Mouse (Mus musculus) urinary bladder, postnatal 36 days (tissue): ENCODE results near the gene Sult6b2.

Experiments
- DNase-seq, 2 experiments: peaks; one replicate each; pipeline ENCODE4 v3.0.0; 2022; ENCODE audit warnings: low spot score in 2 of 2, mixed read lengths in 1 of 2

Sult6b2 gene

GRCm38 (mm10) chr6:142779045-142779811 is 25.1 kb downstream of the Sult6b2 start:
- DNase-seq, result no peak

GRCm38 (mm10) chr6:142776935-142777334 is 27.4 kb downstream of the Sult6b2 start:
- no peak for DNase-seq

- DNase-seq, result no peak
These were observed 30.7 kb downstream of the Sult6b2 start for GRCm38 (mm10) chr6:142773566-142773965.

DNA sequence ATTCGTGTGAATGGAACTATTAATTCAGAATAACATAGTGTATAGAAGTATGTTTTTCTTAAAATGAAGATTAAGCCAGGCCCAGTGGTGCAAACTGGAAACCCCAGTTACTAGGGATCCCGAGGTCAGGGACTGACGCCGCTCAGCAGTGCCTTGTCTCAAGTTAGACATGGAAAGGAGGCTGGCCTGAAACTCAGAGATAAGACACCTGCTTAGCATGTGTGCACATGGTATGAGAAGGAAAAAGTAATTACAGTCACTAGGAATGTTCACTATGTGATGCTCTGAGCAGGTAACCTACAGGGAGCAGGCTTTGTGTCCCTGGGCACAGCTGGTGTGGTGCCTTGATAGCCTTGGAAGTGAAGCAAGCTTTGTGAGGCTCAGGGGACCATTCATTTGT is 32.7 kb downstream of the Sult6b2 start:
- DNase-seq, result no peak

DNA sequence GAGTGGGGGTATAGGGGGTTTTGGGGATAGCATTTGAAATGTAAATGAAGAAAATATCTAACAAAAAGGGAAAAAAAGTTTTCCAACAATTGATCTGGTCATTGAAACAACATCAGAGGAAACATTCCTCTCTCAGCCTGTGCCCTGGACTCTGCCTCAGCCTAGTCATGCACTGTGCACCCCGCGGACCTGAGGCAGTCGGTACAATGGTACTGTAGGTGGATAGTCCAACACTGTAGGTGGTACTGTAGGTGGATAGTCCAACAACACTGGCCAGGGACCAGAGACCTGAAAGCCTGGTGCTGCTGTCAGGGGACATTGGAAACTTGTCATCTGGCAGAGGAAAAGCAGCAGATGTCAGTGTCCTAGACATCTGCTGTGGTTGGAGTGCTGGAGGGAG is 34.4 kb downstream of the Sult6b2 start:
- no peak for DNase-seq

DNA sequence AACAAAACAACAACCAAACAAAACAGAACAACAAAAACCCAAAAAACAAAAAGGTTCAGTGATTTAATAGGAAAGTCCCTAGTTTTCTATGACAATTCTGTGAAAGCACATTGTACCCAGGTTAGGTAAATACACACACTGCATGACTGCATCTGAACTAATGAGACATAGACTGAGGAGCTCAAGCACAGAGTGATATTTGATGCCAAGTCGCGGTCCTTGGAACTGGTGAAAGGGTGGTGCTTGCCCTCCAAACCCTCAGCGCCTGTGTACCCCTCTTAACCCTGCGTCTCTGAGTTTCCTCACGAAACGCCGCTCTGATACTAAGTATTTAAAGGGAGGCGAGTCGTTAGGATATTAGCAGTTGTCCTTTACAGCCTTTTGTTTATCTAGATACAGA is 37.0 kb downstream of the Sult6b2 start:
- no peak for DNase-seq

DNA sequence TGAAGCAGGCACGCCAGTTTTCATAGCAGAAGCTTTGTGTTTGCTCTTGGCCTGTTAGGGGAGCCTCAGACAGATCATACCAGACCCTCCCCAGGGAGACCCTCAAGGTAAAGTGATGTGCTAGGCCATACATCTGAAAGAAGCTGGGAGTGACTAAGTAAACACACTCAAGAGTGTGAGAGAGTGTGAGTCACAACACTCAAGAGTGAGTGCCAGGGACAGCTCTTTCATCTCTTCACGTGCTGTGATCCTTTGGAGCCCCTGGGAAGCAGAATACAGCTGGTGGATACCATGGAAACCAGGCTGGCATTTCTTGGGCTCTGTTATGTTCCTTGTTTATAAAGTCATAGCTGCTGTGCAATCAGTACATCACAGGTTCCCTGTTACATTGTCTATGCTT is 39.4 kb downstream of the Sult6b2 start:
- DNase-seq, result no peak

DNA sequence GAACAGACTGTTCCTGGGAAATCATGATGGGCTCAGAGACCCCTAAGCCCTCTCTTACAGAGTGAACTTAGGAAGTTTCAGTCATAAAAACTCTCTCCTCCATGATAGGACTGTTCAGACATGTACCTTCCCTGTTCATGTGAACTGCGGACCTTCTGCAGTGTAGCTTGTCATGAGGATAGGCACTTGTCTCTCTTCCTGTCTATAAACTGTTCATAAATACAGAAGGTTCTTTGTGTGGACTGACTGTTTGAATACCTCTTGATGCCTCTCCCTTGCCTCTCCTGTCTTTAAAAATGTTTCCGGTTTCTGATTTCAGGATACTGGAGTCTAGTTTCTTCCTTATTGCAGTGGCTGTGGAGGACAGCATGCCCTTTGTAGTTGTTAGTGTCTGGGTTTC is 44.7 kb downstream of the Sult6b2 start:
- no peak for DNase-seq

DNA sequence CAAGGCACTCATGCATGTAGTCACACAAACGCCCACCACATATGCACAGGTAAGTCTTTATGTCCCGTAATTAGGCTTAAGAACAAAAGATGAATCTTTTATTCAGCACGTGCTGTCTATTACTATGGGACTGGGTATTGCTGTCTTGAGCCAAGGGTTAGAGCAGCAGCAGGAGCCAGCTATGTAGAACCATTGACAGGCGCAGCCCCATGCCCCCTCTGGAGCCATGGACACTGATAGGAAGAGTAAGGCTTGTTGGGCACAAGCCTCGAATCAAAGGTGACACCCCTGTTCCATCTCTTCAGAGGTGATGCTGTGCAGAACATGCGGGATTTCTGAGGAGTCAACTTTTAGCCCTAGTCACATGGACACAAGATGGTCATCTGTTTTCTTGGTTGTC is 45.7 kb downstream of the Sult6b2 start:
- DNase-seq, result no peak

DNA sequence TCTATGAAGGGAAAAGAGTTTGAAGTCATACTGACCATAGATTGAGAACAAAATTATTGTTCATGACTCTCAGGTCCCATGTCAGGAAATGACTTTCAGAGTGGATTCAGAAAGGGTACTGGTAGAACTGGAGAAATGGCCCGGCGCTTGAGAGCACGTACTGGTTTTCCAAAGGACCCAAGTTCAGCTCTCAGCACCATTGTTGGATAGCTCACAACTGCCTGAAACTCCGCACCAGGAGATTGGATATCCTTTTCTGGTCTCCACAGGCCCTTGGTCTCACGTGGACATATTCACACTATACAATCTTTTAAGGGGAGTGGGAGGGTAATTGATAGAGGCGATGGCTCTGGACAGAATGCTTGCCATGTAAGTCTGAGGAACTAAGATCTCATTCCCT is 46.3 kb downstream of the Sult6b2 start:
- no peak for DNase-seq

DNA sequence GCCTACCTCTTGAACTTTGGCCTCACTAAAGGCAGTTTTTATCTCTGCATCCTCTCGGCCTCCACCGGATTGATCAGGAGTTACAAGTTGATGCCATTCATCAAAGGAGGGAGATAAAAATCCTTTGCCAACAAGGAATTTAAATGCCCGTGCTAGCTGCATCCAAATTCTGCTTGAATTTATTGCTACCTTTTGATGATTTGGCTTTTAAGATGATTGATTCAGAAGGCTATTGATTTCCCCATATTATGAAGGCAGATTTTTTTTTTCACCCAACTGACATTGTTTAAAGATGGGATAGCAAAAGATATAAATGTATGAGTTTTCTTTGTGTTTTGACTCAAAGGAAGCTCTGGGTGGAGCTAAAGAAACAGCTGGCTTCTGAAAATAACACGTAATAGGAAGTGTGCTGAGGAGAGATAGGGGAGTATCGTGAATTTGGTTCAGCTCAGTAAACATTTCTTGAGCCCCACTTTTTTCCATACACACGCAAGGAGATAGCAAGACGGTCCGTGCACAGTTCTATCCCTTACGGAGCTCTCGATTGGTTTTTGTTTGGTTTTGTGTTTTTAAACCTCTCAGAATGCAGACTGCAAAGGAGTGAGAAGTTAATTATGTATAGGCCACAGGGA is 46.9 kb downstream of the Sult6b2 start:
- DNase-seq, result no peak

GRCm38 (mm10) chr6:142756507-142757333 is 47.6 kb downstream of the Sult6b2 start, which contains the start of gene Cmas:
Gene Cmas, plus strand, starts transcription at chr6:142756686.
- DNase-seq, result peak; percentile 78 to 87

GRCm38 (mm10) chr6:142752331-142753246 is 51.7 kb downstream of the Sult6b2 start:
- DNase-seq, result peak in 1 of 2 experiments; percentile 7

GRCm38 (mm10) chr6:142751365-142751764 is 52.9 kb downstream of the Sult6b2 start:
- DNase-seq, result no peak

DNA sequence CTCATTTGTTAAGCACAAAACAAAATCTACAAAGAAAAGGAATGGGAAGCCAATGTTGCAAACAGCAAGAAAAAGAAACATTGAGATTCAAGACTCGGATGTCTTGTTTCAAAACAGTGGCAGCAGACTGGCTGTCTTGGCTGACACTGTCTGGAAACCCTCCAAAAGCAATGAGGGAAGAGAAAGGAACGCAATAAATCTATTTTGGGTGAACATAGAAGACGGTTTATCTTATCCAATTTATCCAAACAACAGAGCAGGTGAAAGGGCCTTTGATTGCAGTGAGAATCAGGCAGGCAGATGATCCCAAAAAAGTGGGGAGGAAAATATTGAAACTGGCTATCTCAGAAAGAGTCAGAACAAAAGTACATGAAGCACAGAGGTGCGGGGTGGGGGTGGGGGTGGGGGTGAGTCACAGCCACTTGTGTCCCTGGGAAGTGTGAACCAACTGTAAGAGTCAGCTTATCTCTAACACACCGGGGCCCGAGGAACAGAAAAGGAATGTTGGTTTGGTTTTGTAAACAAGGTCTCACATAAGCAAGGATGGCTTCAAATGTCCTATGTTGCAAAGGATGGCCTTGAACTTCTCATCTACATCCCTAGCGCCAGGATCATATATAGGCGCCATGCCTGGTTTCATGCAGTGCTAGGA is 56.1 kb downstream of the Sult6b2 start:
- peak in 1 of 2 experiments; percentile 12 for DNase-seq

- no peak for DNase-seq
These were observed 57.1 kb downstream of the Sult6b2 start for GRCm38 (mm10) chr6:142747165-142747564.

DNA sequence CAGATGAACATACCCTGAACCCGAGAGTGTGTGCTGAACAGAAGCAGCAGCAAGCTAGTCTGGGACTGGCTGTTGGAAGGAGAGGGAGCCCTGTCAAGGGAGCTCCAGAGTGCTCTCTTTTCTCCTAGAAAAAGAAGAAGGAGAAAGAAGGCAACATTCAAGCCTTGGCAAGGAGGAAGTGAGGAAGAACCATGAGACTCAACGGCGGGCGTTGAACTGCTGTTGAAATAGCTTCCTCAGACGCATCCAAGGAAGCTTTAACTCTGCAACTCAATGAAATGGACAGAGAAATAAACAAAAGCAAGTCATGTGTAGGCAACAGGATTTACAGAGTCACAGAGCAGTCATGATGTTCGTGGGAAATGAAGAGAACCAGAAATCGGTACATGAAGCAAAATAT is 57.5 kb downstream of the Sult6b2 start:
- peak in 1 of 2 experiments; percentile 4 for DNase-seq

DNA sequence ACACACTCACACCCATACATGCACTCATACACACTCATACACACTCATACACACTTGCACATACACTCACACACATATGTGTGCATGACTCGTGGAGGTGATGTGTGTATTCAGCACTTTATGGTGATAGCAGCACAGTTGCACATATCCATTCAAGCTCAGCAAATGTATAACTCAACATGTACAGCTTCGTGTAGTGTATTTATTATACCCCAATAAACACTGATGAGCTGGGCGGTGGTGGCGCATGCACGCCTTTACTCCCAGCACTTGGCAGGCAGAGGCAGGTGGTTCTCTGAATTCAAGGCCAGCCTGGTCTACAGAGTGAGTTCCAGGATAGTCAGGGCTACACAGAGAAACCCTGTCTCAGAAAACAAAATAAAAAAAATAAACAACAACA is 58.8 kb downstream of the Sult6b2 start:
- no peak for DNase-seq

- DNase-seq, result no peak
These were observed 61.1 kb downstream of the Sult6b2 start for GRCm38 (mm10) chr6:142743193-142743592.

DNA sequence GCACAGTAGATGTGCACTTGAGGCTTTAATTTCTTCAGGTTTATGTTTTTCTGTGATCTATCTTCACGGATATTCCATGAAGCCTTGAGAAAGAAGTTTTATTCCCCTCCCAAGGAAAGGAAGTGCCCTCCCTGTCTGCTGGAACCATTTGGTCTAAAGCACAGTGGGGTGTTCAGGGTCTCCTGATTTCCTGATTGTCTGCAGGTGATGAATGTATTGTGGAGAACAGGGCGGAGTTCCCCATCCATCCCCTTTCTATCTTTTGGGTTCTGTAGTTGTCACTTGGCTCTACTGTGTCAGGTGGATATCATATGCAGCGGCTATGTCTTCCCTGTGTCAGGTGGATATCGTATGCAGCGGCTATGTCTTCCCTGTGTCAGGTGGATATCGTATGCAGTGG is 62.5 kb downstream of the Sult6b2 start:
- DNase-seq, result no peak

- DNase-seq, result no peak
These were observed 65.7 kb downstream of the Sult6b2 start for GRCm38 (mm10) chr6:142738637-142739036.
